Mouse (Mus musculus) embryonic facial prominence, embryonic 12.5 days (tissue): ENCODE data around the gene Zfp978. TPM values are rescaled to one million over a fixed set of nuclear protein-coding genes. Genes with fewer than 3 reads are reported as not detected.

Experiments used
- ATAC-seq: fragments of 200-750 bp; cut with Nextera tagmentation; 2 replicates; pipeline ENCODE4 v1.8.0; 2017; ENCODE audit not compliant: insufficient number of reproducible peaks, insufficient read depth, low FRiP score, low TSS enrichment
- H3K27ac ChIP-seq: fragments of 300-500 bp; sonication (generic); 2 replicates; pipeline ENCODE4 v1.5.1; 2016; ENCODE audit warnings: mild to moderate bottlenecking
- H3K27me3 ChIP-seq: fragments of 300-500 bp; sonication (generic); 2 replicates; pipeline ENCODE4 v1.6.1; 2016; ENCODE audit warnings: mild to moderate bottlenecking, moderate library complexity
- H3K36me3 ChIP-seq: fragments of 300-500 bp; sonication (generic); 2 replicates; pipeline ENCODE4 v1.6.1; 2016; ENCODE audit warnings: mild to moderate bottlenecking
- H3K4me1 ChIP-seq: fragments of 300-500 bp; sonication (generic); 2 replicates; pipeline ENCODE4 v1.6.1; 2016
- H3K4me2 ChIP-seq: fragments of 300-500 bp; sonication (generic); replicated peaks from 2 replicates; pipeline ENCODE4 v1.6.1; 2016; ENCODE audit warnings: mild to moderate bottlenecking, moderate library complexity
- H3K4me3 ChIP-seq: fragments of 300-500 bp; sonication (generic); 2 replicates; pipeline ENCODE4 v1.5.1; 2016; ENCODE audit warnings: mild to moderate bottlenecking
- H3K9ac ChIP-seq: fragments of 300-500 bp; sonication (generic); 2 replicates; pipeline ENCODE4 v1.6.1; 2016; ENCODE audit warnings: mild to moderate bottlenecking, moderate library complexity
- H3K9me3 ChIP-seq: fragments of 300-500 bp; sonication (generic); 2 replicates; pipeline ENCODE4 v1.6.1; 2016; ENCODE audit warnings: mild to moderate bottlenecking, moderate library complexity
- WGBS: fragments of 180-500 bp; shearing (Covaris S2); methylation state at CpG from one replicate; pipeline ENCODE4 v1.1.7; 2016; 5-methylcytosine and 5-hydroxymethylcytosine counted together
- polyA plus RNA-seq: library from polyadenylated mRNA; unstranded; fragments of >200 nt; fragmentation: Nextera tagmentation; extraction: Ambion mirVana; gene quantifications from 2 replicates; pipeline ENCODE4 v1.2.1, GENCODE M21; 2016

The Zfp978 gene
- polyA plus RNA-seq, 1 experiment from 2014 or later: not detected

DNA sequence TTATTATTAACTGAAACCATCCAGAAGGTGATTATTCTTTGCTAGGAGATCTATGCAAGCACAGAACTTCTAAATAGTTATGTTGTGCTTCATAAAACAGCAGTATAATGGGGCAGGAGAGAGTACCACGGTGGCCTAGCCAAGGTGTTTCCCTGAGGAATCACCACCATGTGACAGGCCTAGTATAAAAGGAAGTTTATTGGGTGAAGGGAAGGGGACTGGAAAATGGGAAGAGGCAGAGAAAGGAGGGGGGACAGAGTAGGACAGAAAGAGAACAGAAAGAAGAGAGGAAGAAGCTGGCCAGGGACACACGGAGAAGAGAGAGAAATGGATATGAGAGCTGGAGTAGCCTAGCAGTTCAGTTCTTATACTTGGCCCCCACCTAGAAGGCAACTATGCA, 72.8 kb downstream of the Zfp978 start:
- Histone ChIP-seq H3K9me3 (peaks cover 28% of the 10 kb centered on the region), H3K4me1 (no peaks in the 10 kb centered on the region), H3K4me3 (no peak overlapping the region), H3K27me3 (no peaks in the 10 kb centered on the region), H3K36me3 (no peaks in the 10 kb centered on the region), H3K27ac (no peak overlapping the region), H3K4me2 (no peak overlapping the region), H3K9ac (no peak overlapping the region)
- ATAC-seq: peak; percentile 29; the same call in 1 of the 2 replicates
- WGBS: 43% methylated on average over 2 of the region's 2 CpGs

Other genes starting within 250 kb of the Zfp978 start
- gene Zfp991, start 229.3 kb upstream of the Zfp978 start, polyA plus RNA-seq: 8.0 TPM in 2 replicates
- 0.13 TPM in 1 of 2 replicates, not detected in the other for gene Zfp988, start 55.6 kb upstream of the Zfp978 start, polyA plus RNA-seq
- 9.8 and 11.3 TPM in 2 replicates for gene Zfp982, start 131.1 kb downstream of the Zfp978 start, polyA plus RNA-seq
- gene Gm16503, start 178.9 kb downstream of the Zfp978 start, polyA plus RNA-seq: 0.56 and 0.87 TPM in 2 replicates
- gene Zfp985, start 192.0 kb downstream of the Zfp978 start, polyA plus RNA-seq: 0.15 and 0.23 TPM in 2 replicates